Mouse (Mus musculus): ENCODE results near the gene Ugt1a6a. TPM values are rescaled to one million over a fixed set of nuclear protein-coding genes. Genes with fewer than 3 reads are reported as not detected.

Ugt1a6a gene
- polyA plus RNA-seq, 1 experiment from 2014 or later: 10.6 TPM

DNA sequence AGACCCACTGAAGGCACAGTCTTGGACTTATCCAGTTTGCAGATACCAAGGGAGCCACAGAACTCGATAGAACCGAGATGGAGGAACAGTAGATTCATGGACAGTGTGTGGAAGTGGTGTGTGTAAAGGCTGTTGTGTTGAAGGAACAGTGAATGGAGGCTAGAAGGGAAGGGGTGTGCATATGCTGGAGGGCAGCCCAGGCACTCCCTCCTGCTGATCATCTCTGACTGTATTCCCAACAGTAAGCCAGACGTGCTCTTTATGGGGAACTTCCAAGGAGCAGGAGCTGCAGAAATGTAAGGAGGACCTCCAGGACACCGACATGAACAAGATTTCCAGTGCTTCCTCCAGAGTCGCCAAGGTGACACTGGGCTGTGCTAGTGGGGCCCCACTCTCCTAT, 115.4 kb downstream of the Ugt1a6a start:
- H3K4me2 ChIP-seq (ENCODE audit: low read depth, low read length): no peak overlapping the region
- DNase-seq (ENCODE audit: low spot score) (no peak), ATAC-seq (ENCODE audit: low read depth) (no peak)
- H3K27me3 ChIP-seq (replicated peaks; ENCODE audit: control insufficient read depth, insufficient read depth, low read length): no peaks in the 10 kb centered on the region
- no peak overlapping the region for H3K4me3 ChIP-seq (ENCODE audit: low read depth, low read length)
- no peak overlapping the region for H3K27ac ChIP-seq (replicated peaks; ENCODE audit: low read depth, low read length)
- no peak overlapping the region for H3K9ac ChIP-seq (ENCODE audit: low read depth, low read length)
- 75% methylated on average over 5 of the region's 5 CpGs for WGBS
- no peaks in the 10 kb centered on the region for H3K4me1 ChIP-seq (ENCODE audit: control insufficient read depth, insufficient read depth, low read length)
- H3K9me3 ChIP-seq (ENCODE audit: control insufficient read depth, low read length): peaks cover 90% of the 10 kb centered on the region
- H3K36me3 ChIP-seq (ENCODE audit: control insufficient read depth, insufficient read depth, low read length): no peaks in the 10 kb centered on the region

DNA sequence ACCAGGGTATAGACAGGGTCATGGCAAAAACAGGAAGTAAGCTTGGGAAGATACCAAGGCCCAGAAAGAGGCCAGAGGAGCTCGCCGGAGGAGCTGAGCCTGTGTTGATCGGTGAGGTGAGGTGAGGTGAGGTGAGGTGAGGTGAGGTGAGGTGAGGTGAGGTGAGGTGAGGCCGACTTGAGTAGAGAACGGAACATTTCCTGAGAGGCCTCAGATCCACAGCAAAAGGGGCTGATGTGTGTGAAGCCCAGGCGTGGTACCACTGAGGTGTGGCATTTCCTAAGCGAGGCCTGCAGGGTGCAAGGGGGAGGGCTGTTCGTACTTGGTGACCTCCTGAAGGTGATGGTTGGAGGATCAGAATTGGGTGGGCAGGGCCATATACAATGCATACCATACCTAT, 118.5 kb downstream of the Ugt1a6a start:
- no peaks in the 10 kb centered on the region for H3K27me3 ChIP-seq (replicated peaks; ENCODE audit: control insufficient read depth, insufficient read depth, low read length)
- no peak overlapping the region for H3K27ac ChIP-seq (replicated peaks; ENCODE audit: low read depth, low read length)
- no peak overlapping the region for H3K4me2 ChIP-seq (ENCODE audit: low read depth, low read length)
- peaks cover 81% of the 10 kb centered on the region for H3K9me3 ChIP-seq (ENCODE audit: control insufficient read depth, low read length)
- DNase-seq (ENCODE audit: low spot score) (no peak), ATAC-seq (ENCODE audit: low read depth) (no peak)
- no peak overlapping the region for H3K4me3 ChIP-seq (ENCODE audit: low read depth, low read length)
- WGBS: 76% methylated on average over 8 of the region's 8 CpGs
- H3K4me1 ChIP-seq (ENCODE audit: control insufficient read depth, insufficient read depth, low read length): no peaks in the 10 kb centered on the region
- no peak overlapping the region for H3K9ac ChIP-seq (ENCODE audit: low read depth, low read length)
- no peaks in the 10 kb centered on the region for H3K36me3 ChIP-seq (ENCODE audit: control insufficient read depth, insufficient read depth, low read length)

DNA sequence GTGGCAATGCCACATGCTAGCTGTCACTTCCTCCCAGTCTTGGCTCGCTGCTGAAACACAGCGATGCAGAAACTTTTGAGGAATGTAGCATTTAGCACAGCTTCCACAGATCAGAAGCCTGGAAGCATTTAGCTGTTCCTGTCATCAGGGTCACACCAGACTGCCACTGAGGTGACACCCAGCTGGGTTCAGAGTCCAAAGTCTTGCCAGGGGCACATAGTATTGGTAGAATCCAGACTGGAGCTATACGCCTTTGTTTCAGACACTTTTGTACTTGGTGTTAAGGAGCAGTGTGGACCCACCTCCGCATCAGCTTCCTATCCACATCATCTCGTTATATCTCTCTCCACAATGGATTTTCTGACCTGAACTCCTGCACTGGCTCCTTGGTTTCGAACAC, 118.9 kb downstream of the Ugt1a6a start:
- H3K27me3 ChIP-seq (replicated peaks; ENCODE audit: control insufficient read depth, insufficient read depth, low read length): no peaks in the 10 kb centered on the region
- ATAC-seq (ENCODE audit: low read depth) (no peak), DNase-seq (ENCODE audit: low spot score) (no peak)
- no peak overlapping the region for H3K4me2 ChIP-seq (ENCODE audit: low read depth, low read length)
- peaks cover 76% of the 10 kb centered on the region for H3K9me3 ChIP-seq (ENCODE audit: control insufficient read depth, low read length)
- H3K27ac ChIP-seq (replicated peaks; ENCODE audit: low read depth, low read length): no peak overlapping the region
- H3K9ac ChIP-seq (ENCODE audit: low read depth, low read length): no peak overlapping the region
- H3K4me3 ChIP-seq (ENCODE audit: low read depth, low read length): no peak overlapping the region
- no peaks in the 10 kb centered on the region for H3K4me1 ChIP-seq (ENCODE audit: control insufficient read depth, insufficient read depth, low read length)
- WGBS: 68% methylated on average over 6 of the region's 6 CpGs
- H3K36me3 ChIP-seq (ENCODE audit: control insufficient read depth, insufficient read depth, low read length): no peaks in the 10 kb centered on the region

DNA sequence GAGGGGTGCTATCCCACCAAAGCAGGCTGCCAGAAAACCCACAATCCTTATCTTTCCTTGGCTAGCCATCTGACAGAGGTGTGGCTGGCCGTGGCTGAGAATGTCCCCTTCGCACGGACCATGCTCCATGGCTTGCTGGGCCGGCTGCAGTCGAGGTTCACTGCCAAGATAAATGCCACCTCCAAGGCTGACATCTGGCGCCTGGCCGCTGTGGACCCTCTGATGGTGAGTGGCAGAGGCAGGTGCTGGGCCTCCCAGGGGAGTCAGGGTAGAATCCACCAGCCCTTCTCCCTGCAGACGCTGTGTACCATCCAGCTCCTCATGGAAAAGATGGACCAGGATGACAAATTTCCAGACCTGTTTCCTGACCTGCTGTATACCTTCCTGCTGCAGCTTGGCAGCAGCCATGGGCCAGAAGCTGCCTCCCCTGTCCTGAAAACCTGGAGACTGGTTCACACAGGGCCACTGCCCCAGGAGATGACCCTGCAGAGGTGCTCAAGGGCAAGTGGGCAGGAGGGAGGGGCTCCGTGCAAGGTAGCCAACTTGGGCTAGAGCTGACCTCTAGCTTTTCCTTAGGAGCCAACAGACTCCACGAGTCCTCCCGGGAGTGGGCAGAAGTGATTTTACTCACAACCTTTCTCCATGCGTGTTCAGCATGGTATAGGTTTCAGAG, 120.3 kb downstream of the Ugt1a6a start:
- ATAC-seq (ENCODE audit: low read depth) (no peak), DNase-seq (ENCODE audit: low spot score) (no peak)
- WGBS: 86% methylated on average over 12 of the region's 12 CpGs

DNA sequence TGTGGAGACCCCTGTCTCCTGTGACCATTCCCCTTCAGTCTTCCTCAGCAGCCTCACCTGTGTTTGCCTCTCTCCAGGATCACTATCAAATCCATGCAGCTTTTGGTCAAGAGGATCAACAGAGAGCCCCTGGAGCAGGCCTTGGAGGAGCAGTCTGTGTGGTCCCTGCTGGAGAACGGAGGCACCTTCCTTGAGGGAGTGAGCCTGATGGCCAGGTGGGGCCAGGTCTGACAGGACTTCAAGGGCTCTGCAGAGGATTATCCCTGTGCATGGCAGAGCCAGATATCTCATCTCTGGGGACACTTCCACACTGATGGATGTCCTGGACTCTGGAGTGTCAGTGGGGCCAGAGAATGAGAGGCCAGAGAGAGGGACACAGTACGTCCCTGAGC, 120.9 kb downstream of the Ugt1a6a start:
- H3K36me3 ChIP-seq (ENCODE audit: control insufficient read depth, insufficient read depth, low read length): peaks cover 12% of the 10 kb centered on the region
- ATAC-seq (ENCODE audit: low read depth) (no peak), DNase-seq (ENCODE audit: low spot score) (no peak)
- H3K4me2 ChIP-seq (ENCODE audit: low read depth, low read length): no peak overlapping the region
- peaks cover 57% of the 10 kb centered on the region for H3K9me3 ChIP-seq (ENCODE audit: control insufficient read depth, low read length)
- WGBS: 58% methylated on average over 2 of the region's 2 CpGs
- no peak overlapping the region for H3K4me3 ChIP-seq (ENCODE audit: low read depth, low read length)
- H3K27ac ChIP-seq (replicated peaks; ENCODE audit: low read depth, low read length): no peak overlapping the region
- H3K9ac ChIP-seq (ENCODE audit: low read depth, low read length): no peak overlapping the region
- H3K27me3 ChIP-seq (replicated peaks; ENCODE audit: control insufficient read depth, insufficient read depth, low read length): no peaks in the 10 kb centered on the region
- H3K4me1 ChIP-seq (ENCODE audit: control insufficient read depth, insufficient read depth, low read length): no peaks in the 10 kb centered on the region

More for the DNA sequence above, 120.3 kb downstream of the Ugt1a6a start:
- Histone ChIP-seq H3K27me3 (replicated peaks; ENCODE audit: control insufficient read depth, insufficient read depth, low read length) (no peaks in the 10 kb centered on the region), H3K9ac (ENCODE audit: low read depth, low read length) (no peak overlapping the region), H3K27ac (replicated peaks; ENCODE audit: low read depth, low read length) (no peak overlapping the region), H3K4me2 (ENCODE audit: low read depth, low read length) (no peak overlapping the region), H3K9me3 (ENCODE audit: control insufficient read depth, low read length) (peaks cover 62% of the 10 kb centered on the region), H3K4me1 (ENCODE audit: control insufficient read depth, insufficient read depth, low read length) (no peaks in the 10 kb centered on the region), H3K36me3 (ENCODE audit: control insufficient read depth, insufficient read depth, low read length) (peaks cover 6% of the 10 kb centered on the region), H3K4me3 (ENCODE audit: low read depth, low read length) (no peak overlapping the region)

- no peak overlapping the region for H3K4me2 ChIP-seq (ENCODE audit: low read depth, low read length)
- peaks cover 19% of the 10 kb centered on the region for H3K36me3 ChIP-seq (ENCODE audit: control insufficient read depth, insufficient read depth, low read length)
- no peak overlapping the region for H3K4me3 ChIP-seq (ENCODE audit: low read depth, low read length)
- no peaks in the 10 kb centered on the region for H3K27me3 ChIP-seq (replicated peaks; ENCODE audit: control insufficient read depth, insufficient read depth, low read length)
- DNase-seq (ENCODE audit: low spot score) (no peak), ATAC-seq (ENCODE audit: low read depth) (no peak)
- H3K4me1 ChIP-seq (ENCODE audit: control insufficient read depth, insufficient read depth, low read length): no peaks in the 10 kb centered on the region
- H3K9ac ChIP-seq (ENCODE audit: low read depth, low read length): no peak overlapping the region
- no peak overlapping the region for H3K27ac ChIP-seq (replicated peaks; ENCODE audit: low read depth, low read length)
- H3K9me3 ChIP-seq (ENCODE audit: control insufficient read depth, low read length): peaks cover 51% of the 10 kb centered on the region
- WGBS: 76% methylated on average over 13 of the region's 13 CpGs
Measured at GRCm38 (mm10) chr1:88255989-88256754, 121.6 kb downstream of the Ugt1a6a start.

- Histone ChIP-seq H3K9me3 (ENCODE audit: control insufficient read depth, low read length) (peaks cover 45% of the 10 kb centered on the region), H3K4me3 (ENCODE audit: low read depth, low read length) (no peak overlapping the region), H3K4me2 (ENCODE audit: low read depth, low read length) (no peak overlapping the region), H3K9ac (ENCODE audit: low read depth, low read length) (no peak overlapping the region), H3K4me1 (ENCODE audit: control insufficient read depth, insufficient read depth, low read length) (no peaks in the 10 kb centered on the region), H3K27me3 (replicated peaks; ENCODE audit: control insufficient read depth, insufficient read depth, low read length) (no peaks in the 10 kb centered on the region), H3K27ac (replicated peaks; ENCODE audit: low read depth, low read length) (no peak overlapping the region), H3K36me3 (ENCODE audit: control insufficient read depth, insufficient read depth, low read length) (peaks cover 28% of the 10 kb centered on the region)
- ATAC-seq (ENCODE audit: low read depth) (no peak), DNase-seq (ENCODE audit: low spot score) (no peak)
- 76% methylated on average over 10 of the region's 10 CpGs for WGBS
Measured at GRCm38 (mm10) chr1:88256886-88257663, 122.5 kb downstream of the Ugt1a6a start.

DNA sequence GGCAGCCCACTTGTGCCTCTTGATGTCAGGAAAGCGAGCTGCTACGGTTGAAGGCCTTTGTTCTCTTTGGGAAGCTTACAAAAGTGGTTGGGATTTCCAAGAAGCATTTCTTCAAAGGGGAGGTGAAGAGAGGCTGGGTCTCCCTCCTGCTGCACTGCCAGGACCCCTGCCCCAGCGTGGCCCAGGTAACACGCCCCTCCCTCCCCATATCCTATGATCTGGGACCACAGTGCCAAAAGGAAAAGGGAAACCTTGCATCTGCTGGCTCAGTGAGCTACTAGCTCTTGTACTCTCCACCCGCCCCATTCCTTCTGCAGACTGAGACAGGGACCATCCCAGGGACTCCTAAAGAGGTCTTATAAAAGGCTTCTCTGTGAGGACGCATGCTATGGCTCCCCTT, 123.1 kb downstream of the Ugt1a6a start:
- DNase-seq (ENCODE audit: low spot score) (no peak), ATAC-seq (ENCODE audit: low read depth) (no peak)
- Histone ChIP-seq H3K9ac (ENCODE audit: low read depth, low read length) (no peak overlapping the region), H3K27me3 (replicated peaks; ENCODE audit: control insufficient read depth, insufficient read depth, low read length) (no peaks in the 10 kb centered on the region), H3K4me3 (ENCODE audit: low read depth, low read length) (no peak overlapping the region), H3K27ac (replicated peaks; ENCODE audit: low read depth, low read length) (no peak overlapping the region), H3K4me2 (ENCODE audit: low read depth, low read length) (no peak overlapping the region), H3K4me1 (ENCODE audit: control insufficient read depth, insufficient read depth, low read length) (no peaks in the 10 kb centered on the region), H3K9me3 (ENCODE audit: control insufficient read depth, low read length) (peaks cover 39% of the 10 kb centered on the region), H3K36me3 (ENCODE audit: control insufficient read depth, insufficient read depth, low read length) (peaks cover 34% of the 10 kb centered on the region)
- 82% methylated on average over 6 of the region's 6 CpGs for WGBS
